Mouse (Mus musculus) adrenal gland (tissue): ENCODE measurements around the gene Fbn1.

Experiments
- intact Hi-C: fragments of 180-260 bp; cut with DNase I; formaldehyde crosslinking; loops from one replicate; pipeline ENCODE4 v1.15.1; 2025

Fbn1 gene

GRCm38 (mm10) chr2:125501526-125501925, 6.3 kb downstream of the Fbn1 start:
- intact Hi-C loops = no loop called here

GRCm38 (mm10) chr2:125498216-125498615, 9.6 kb downstream of the Fbn1 start:
- intact Hi-C loops = no loop called here

GRCm38 (mm10) chr2:125496696-125497095, 11.1 kb downstream of the Fbn1 start:
- intact Hi-C loops = no loop called here

- intact Hi-C loops = no loop called here
Measured at GRCm38 (mm10) chr2:125494831-125495812, 12.7 kb downstream of the Fbn1 start.

- intact Hi-C loops = no loop called here
Measured at GRCm38 (mm10) chr2:125494291-125494690, 13.5 kb downstream of the Fbn1 start.

- intact Hi-C loops = no loop called here
Measured at GRCm38 (mm10) chr2:125492050-125492900, 15.5 kb downstream of the Fbn1 start.

- intact Hi-C loops = no loop called here
Measured at GRCm38 (mm10) chr2:125489979-125490378, 17.8 kb downstream of the Fbn1 start.

GRCm38 (mm10) chr2:125484910-125485309, 22.9 kb downstream of the Fbn1 start:
- intact Hi-C loops = no loop called here

GRCm38 (mm10) chr2:125484164-125484563, 23.6 kb downstream of the Fbn1 start:
- intact Hi-C loops = no loop called here

GRCm38 (mm10) chr2:125481531-125482317, 26.1 kb downstream of the Fbn1 start:
- intact Hi-C loops = no loop called here

- intact Hi-C loops = no loop called here
Measured at GRCm38 (mm10) chr2:125481116-125481515, 26.7 kb downstream of the Fbn1 start.

- intact Hi-C loops = no loop called here
Measured at GRCm38 (mm10) chr2:125480057-125480456, 27.7 kb downstream of the Fbn1 start.

- intact Hi-C loops = no loop called here
Measured at GRCm38 (mm10) chr2:125478705-125479104, 29.1 kb downstream of the Fbn1 start.

- intact Hi-C loops = no loop called here
Measured at GRCm38 (mm10) chr2:125477367-125477766, 30.4 kb downstream of the Fbn1 start.

GRCm38 (mm10) chr2:125476231-125476630, 31.6 kb downstream of the Fbn1 start:
- intact Hi-C loops = no loop called here

GRCm38 (mm10) chr2:125474690-125475089, 33.1 kb downstream of the Fbn1 start:
- intact Hi-C loops = no loop called here

GRCm38 (mm10) chr2:125473228-125473627, 34.6 kb downstream of the Fbn1 start:
- intact Hi-C loops = no loop called here

GRCm38 (mm10) chr2:125471721-125472120, 36.1 kb downstream of the Fbn1 start:
- intact Hi-C loops = no loop called here

- intact Hi-C loops = no loop called here
Measured at GRCm38 (mm10) chr2:125470553-125471295, 37.1 kb downstream of the Fbn1 start.

GRCm38 (mm10) chr2:125464036-125464435, 43.8 kb downstream of the Fbn1 start:
- intact Hi-C loops = no loop called here
